ENCODE assay signal across 8 mouse cellular contexts in the genomic region with DNA sequence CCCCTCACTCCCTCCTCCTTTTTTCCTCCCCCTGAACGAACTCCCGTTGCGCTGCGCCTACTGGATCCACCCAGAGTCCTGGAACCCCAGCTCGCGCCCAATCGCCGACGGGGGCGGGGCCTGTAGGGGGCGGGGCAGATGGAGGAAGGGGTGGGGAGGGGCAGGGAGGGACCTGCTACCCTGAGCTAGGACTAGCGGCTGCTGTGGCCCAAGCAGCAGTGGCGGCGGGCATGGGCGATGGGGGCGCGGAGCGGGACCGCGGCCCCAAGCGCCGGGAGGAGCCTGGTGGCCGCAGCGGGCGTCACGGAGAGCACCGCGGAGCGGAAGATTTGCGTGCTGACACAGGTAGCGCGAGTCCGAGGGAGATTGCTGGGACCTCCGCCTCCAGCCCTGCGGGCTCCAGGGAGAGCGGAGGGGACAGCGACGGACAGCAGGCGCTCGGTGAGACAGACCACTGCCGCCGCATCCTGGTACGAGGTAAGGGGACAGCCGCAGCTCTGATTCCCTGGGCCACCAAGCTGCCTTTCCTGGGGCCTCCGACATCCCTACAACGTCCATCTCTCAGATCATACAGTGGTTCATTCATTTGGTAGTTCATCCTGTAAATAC. TPM values are rescaled to one million over a fixed set of nuclear protein-coding genes. Genes with fewer than 3 reads are reported as not detected.
DNase-seq lines count a peak whose midpoint lies in the region; ATAC-seq and TF ChIP-seq lines count a peak whose summit lies in the region.

Gene Vax2 (plus strand): TSS at position 198 of the 609 bp plus-strand sequence.

- ATAC-seq in hindbrain, embryonic 15.5 days (ENCODE audit: low FRiP score, low read depth) = peak; percentile 64; the same call in 1 of the 2 replicates
- peak; percentile 88 for ATAC-seq in liver, embryonic 11.5 days (replicated peaks; ENCODE audit: low FRiP score)

- no peak within 1 kb of the TSS for H3K27ac ChIP-seq in hindbrain, embryonic 15.5 days (replicated peaks)
- no peak within 1 kb of the TSS for H3K27ac ChIP-seq in liver, embryonic 11.5 days (ENCODE audit: low read depth, low read length)

- H3K27me3 ChIP-seq in E14TG2a.4 (ENCODE audit: insufficient read depth, low read length) = peaks cover 98% of the 10 kb centered on the region
- H3K27me3 ChIP-seq in hindbrain, embryonic 15.5 days = peaks cover 94% of the 10 kb centered on the region
- peaks cover 100% of the 10 kb centered on the region for H3K27me3 ChIP-seq in liver, embryonic 11.5 days (replicated peaks; ENCODE audit: control insufficient read depth, insufficient read depth, low read length)
- peaks cover 83% of the 10 kb centered on the region for H3K27me3 ChIP-seq in myocyte (ENCODE audit: control insufficient read depth, insufficient read depth, insufficient read length)

- DNase-seq in adrenal gland, postnatal 36 days = peak; percentile 90 to 91
- peak; percentile 72 for DNase-seq in forelimb bud, embryonic 11.5 days (ENCODE audit: low read depth, low spot score)
- peak; percentile 86 for DNase-seq in liver, embryonic 11.5 days (ENCODE audit: low spot score)
- DNase-seq in urinary bladder, postnatal 36 days (ENCODE audit: low spot score in 2 of 2) = peak; percentile 40 to 61
- no peak for DNase-seq in cerebellum, adult 11-12 months

- H3K4me1 ChIP-seq in E14TG2a.4 (replicated peaks; ENCODE audit: low read depth, low read length) = peaks cover 69% of the 10 kb centered on the region
- H3K4me1 ChIP-seq in hindbrain, embryonic 15.5 days (replicated peaks) = peaks cover 26% of the 10 kb centered on the region
- H3K4me1 ChIP-seq in liver, embryonic 11.5 days (replicated peaks; ENCODE audit: control insufficient read depth, insufficient read depth, low read length) = peaks cover 9% of the 10 kb centered on the region; the same call in 1 of the 2 replicates

- H3K4me3 ChIP-seq in E14TG2a.4 (replicated peaks; ENCODE audit: low read length) (peak within 1 kb of the TSS; percentile 80), myocyte (peak within 1 kb of the TSS; percentile 17)
- peak within 1 kb of the TSS; percentile 29 for H3K4me3 ChIP-seq in hindbrain, embryonic 15.5 days
- H3K4me3 ChIP-seq in liver, embryonic 11.5 days (ENCODE audit: low read depth, low read length) = peak within 1 kb of the TSS; percentile 42

- H3K79me2 ChIP-seq in myocyte (ENCODE audit: control insufficient read depth, insufficient read depth) = no peaks in the 10 kb centered on the region

- TF ChIP-seq CTCF in E14TG2a.4 (conservative IDR thresholded peaks at IDR 0.05; ENCODE audit: low read length) = no peak

- no peak within 1 kb of the TSS for H3K9ac ChIP-seq in hindbrain, embryonic 15.5 days
- H3K9ac ChIP-seq in liver, embryonic 11.5 days (ENCODE audit: low read depth, low read length) = no peak within 1 kb of the TSS

- TF ChIP-seq POLR2A in myocyte (IDR thresholded peaks at IDR 0.05; ENCODE audit: insufficient read length, low read depth) = peak; percentile 28

- WGBS in hindbrain, embryonic 15.5 days = 0% methylated on average over 46 of the region's 46 CpGs
- WGBS in liver, embryonic 11.5 days = 2% methylated on average over 46 of the region's 46 CpGs

- H3K4me2 ChIP-seq in hindbrain, embryonic 15.5 days = peak within 1 kb of the TSS; percentile 51
- H3K4me2 ChIP-seq in liver, embryonic 11.5 days = peak within 1 kb of the TSS; percentile 80
- H3K4me2 ChIP-seq in myocyte (ENCODE audit: low read depth) = peak within 1 kb of the TSS; percentile 85

- H3ac ChIP-seq in myocyte (ENCODE audit: control insufficient read depth, insufficient read length) = no peak within 1 kb of the TSS

- H3K36me3 ChIP-seq in E14TG2a.4 (ENCODE audit: insufficient read depth, low read length) = no peaks in the 10 kb centered on the region
- no peaks in the 10 kb centered on the region for H3K36me3 ChIP-seq in hindbrain, embryonic 15.5 days
- H3K36me3 ChIP-seq in liver, embryonic 11.5 days (ENCODE audit: control insufficient read depth, insufficient read depth, low read length) = no peaks in the 10 kb centered on the region
- H3K36me3 ChIP-seq in myocyte (ENCODE audit: control insufficient read depth, insufficient read depth) = no peaks in the 10 kb centered on the region

- H3K9me3 ChIP-seq in E14TG2a.4 (ENCODE audit: low read length) = no peaks in the 10 kb centered on the region
- no peaks in the 10 kb centered on the region for H3K9me3 ChIP-seq in hindbrain, embryonic 15.5 days
- H3K9me3 ChIP-seq in liver, embryonic 11.5 days (ENCODE audit: control insufficient read depth, low read length) = no peaks in the 10 kb centered on the region

TF ChIP-seq in myocyte, 11 proteins besides CTCF, POLR2A, EP300 and RAD21:
- no peak for TF ChIP-seq MAX (IDR thresholded peaks at IDR 0.05; ENCODE audit: low read depth)
- TF ChIP-seq TCF3 (IDR thresholded peaks at IDR 0.05; ENCODE audit: insufficient read length, low read depth) = no peak
- TF ChIP-seq REST (IDR thresholded peaks at IDR 0.05; ENCODE audit: insufficient read depth, insufficient read length) = no peak
- TF ChIP-seq USF1 (IDR thresholded peaks at IDR 0.05; ENCODE audit: low read depth) = no peak
- TF ChIP-seq E2F4 (IDR thresholded peaks at IDR 0.05; ENCODE audit: insufficient read depth) = no peak
- no peak for TF ChIP-seq TCF12 (IDR thresholded peaks at IDR 0.05; ENCODE audit: insufficient read depth, poor library complexity, severe bottlenecking)
- TF ChIP-seq SRF (IDR thresholded peaks at IDR 0.05; ENCODE audit: control insufficient read depth, insufficient read length, low read depth) = no peak
- TF ChIP-seq CEBPB (IDR thresholded peaks at IDR 0.05; ENCODE audit: insufficient read depth, poor library complexity, severe bottlenecking) = no peak

RNA-seq across cellular contexts. Expression of gene Vax2, which starts in this region (rescaled TPM):
- total RNA-seq in adrenal gland, postnatal 36 days (2021) = not detected
- 0.34 TPM in 1 of 2 replicates, not detected in the other for polyA plus RNA-seq in hindbrain, embryonic 15.5 days (2015; fragmentation: Nextera tagmentation; extraction: Ambion mirVana)
- polyA plus RNA-seq in liver, embryonic 11.5 days (2014; fragmentation: Nextera tagmentation; extraction: Ambion mirVana) = not detected in 2 replicates
- 0.66 TPM for polyA plus RNA-seq in myocyte (2012; fragmentation: generic; extraction: Trizol)

Comparison
In these comparisons a context has a peak if more than half of its experiments do, and no peak if none do; other contexts are left out.
1. Peak in DNase-seq in adrenal gland, postnatal 36 days; RNA of the gene not detected or under 1 TPM.
2. Peak in ATAC-seq, H3K4me3 ChIP-seq and H3K4me2 ChIP-seq in hindbrain, embryonic 15.5 days; RNA of the gene not detected or under 1 TPM.
3. Peak in DNase-seq, ATAC-seq, H3K4me3 ChIP-seq and H3K4me2 ChIP-seq in liver, embryonic 11.5 days; RNA of the gene not detected or under 1 TPM.
4. H3K4me3 ChIP-seq: peak in every context shown above with its lines; median percentile 80 in E14TG2a.4; 42 in liver, embryonic 11.5 days; 29 in hindbrain, embryonic 15.5 days; 17 in myocyte.